8 mouse cellular contexts compared by ENCODE assay signal in genomic region chr5:72913648-72914557, GRCm38 (mm10). TPM values are rescaled to one million over a fixed set of nuclear protein-coding genes. Genes with fewer than 3 reads are reported as not detected.
A peak's percentile ranks its signal among the peaks of the same experiment; 100 is the strongest.
DNase-seq lines count a peak whose midpoint lies in the region; ATAC-seq and TF ChIP-seq lines count a peak whose summit lies in the region.

Gene Slain2 (plus strand): TSS chr5:72914304.

- peak in 2 of 3 experiments; percentile 37 to 48; a peak in 4 of 6 replicates for TF ChIP-seq CTCF in MEL (IDR thresholded peaks at IDR 0.05 in 2 of 3, conservative IDR thresholded peaks at IDR 0.05 in 1 of 3; ENCODE audit: control insufficient read depth in 1 of 3, insufficient read depth in 1 of 3, low read depth in 2 of 3, low read length in 3 of 3, poor library complexity in 1 of 3, severe bottlenecking in 1 of 3)
- peak; percentile 42; the same call in 1 of the 2 replicates for TF ChIP-seq CTCF in cerebellum, adult 2 months (IDR thresholded peaks at IDR 0.05; ENCODE audit: borderline replicate concordance, insufficient read depth, low read depth, low read length)
- peak; percentile 81 for TF ChIP-seq CTCF in lung, postnatal 0 days (IDR thresholded peaks at IDR 0.05)

- ATAC-seq in hematopoietic stem cell, adult 5-6 weeks (replicated peaks in 1 of 2; ENCODE audit: insufficient read depth in 1 of 2, low FRiP score in 2 of 2, low TSS enrichment in 1 of 2, low read depth in 1 of 2, poor library complexity in 2 of 2, severe bottlenecking in 2 of 2), result peak; percentile 79 to 85
- peak; percentile 93 for ATAC-seq in lung, postnatal 0 days

- 1% methylated on average over 83 of the region's 83 CpGs for WGBS in cerebellum, adult 2 months
- under 1% methylated on average over 77 of the region's 83 CpGs for WGBS in lung, postnatal 0 days

- H3K9ac ChIP-seq in MEL (ENCODE audit: control insufficient read depth, low read depth, low read length, poor library complexity, severe bottlenecking), result peak within 1 kb of the TSS; percentile 97
- peak within 1 kb of the TSS; percentile 97 for H3K9ac ChIP-seq in lung, postnatal 0 days (replicated peaks; ENCODE audit: low read depth)

- DNase-seq in MEL (ENCODE audit: low read depth, low spot score), result peak; percentile 96
- DNase-seq in cerebellum, adult 2 months, result peak; percentile 97 to 98
- DNase-seq in forelimb bud, embryonic 11.5 days (ENCODE audit: low read depth, low spot score), result peak; percentile 96
- peak; percentile 95 for DNase-seq in layer of hippocampus, adult 9-11 months
- peak; percentile 98 for DNase-seq in lung, postnatal 0 days (ENCODE audit: low spot score)
- DNase-seq in ovary, postnatal 14 days (ENCODE audit: low spot score), result peak; percentile 99
- DNase-seq in thymus, postnatal 14 days, result peak; percentile 100

- peaks cover 7 to 33% of the 10 kb centered on the region in 2 experiments for H3K4me1 ChIP-seq in MEL (ENCODE audit: control insufficient read depth in 1 of 2, insufficient read depth in 2 of 2, low read length in 2 of 2)
- H3K4me1 ChIP-seq in cerebellum, adult 2 months (ENCODE audit: control insufficient read depth, insufficient read depth, low read length), result peaks cover 6% of the 10 kb centered on the region; the same call in 1 of the 2 replicates
- H3K4me1 ChIP-seq in lung, postnatal 0 days (ENCODE audit: insufficient read depth, low read depth, low read length), result peaks cover 14% of the 10 kb centered on the region; the same call in 1 of the 2 replicates

- H3K4me3 ChIP-seq in MEL (ENCODE audit: control insufficient read depth in 1 of 2, insufficient read depth in 1 of 2, low read depth in 2 of 2, low read length in 2 of 2), result peak within 1 kb of the TSS; percentile 87 to 92
- peak within 1 kb of the TSS; percentile 64 for H3K4me3 ChIP-seq in cerebellum, adult 2 months (replicated peaks; ENCODE audit: insufficient read depth, low read depth, low read length)
- H3K4me3 ChIP-seq in lung, postnatal 0 days (ENCODE audit: low read depth, low read length), result peak within 1 kb of the TSS; percentile 99

- H3K4me2 ChIP-seq in lung, postnatal 0 days (replicated peaks; ENCODE audit: low read depth, low read length), result peak within 1 kb of the TSS; percentile 89

- TF ChIP-seq EP300 in MEL (IDR thresholded peaks at IDR 0.05; ENCODE audit: low read depth in 1 of 2, low read length in 2 of 2), result no peak; a peak in 1 of 4 replicates
- no peak for TF ChIP-seq EP300 in lung, postnatal 0 days (IDR thresholded peaks at IDR 0.05)

- TF ChIP-seq RAD21 in MEL (IDR thresholded peaks at IDR 0.05; ENCODE audit: low read depth, low read length), result no peak

- peaks cover 32% of the 10 kb centered on the region for H3K79me2 ChIP-seq in MEL (ENCODE audit: control insufficient read depth, insufficient read depth, low read length, poor library complexity)

- TF ChIP-seq POLR2A in MEL (IDR thresholded peaks at IDR 0.05; ENCODE audit: control insufficient read depth in 1 of 2, insufficient read depth in 1 of 2, low read depth in 1 of 2, low read length in 2 of 2, poor library complexity in 1 of 2), result peak; percentile 82 to 88; a peak in 3 of 4 replicates
- peak; percentile 49; the same call in 1 of the 2 replicates for TF ChIP-seq POLR2A in cerebellum, adult 2 months (IDR thresholded peaks at IDR 0.05; ENCODE audit: borderline replicate concordance, insufficient read depth, low read length)

- H3K36me3 ChIP-seq in MEL (ENCODE audit: control insufficient read depth in 1 of 2, insufficient read depth in 2 of 2, low read length in 2 of 2), result peaks cover 0 to 46% of the 10 kb centered on the region in 2 experiments; a peak in 2 of 4 replicates
- H3K36me3 ChIP-seq in lung, postnatal 0 days (ENCODE audit: insufficient read depth, low read length), result no peaks in the 10 kb centered on the region

- H3K27ac ChIP-seq in MEL (ENCODE audit: control insufficient read depth, low read depth, low read length), result peak within 1 kb of the TSS; percentile 76
- peak within 1 kb of the TSS; percentile 48 for H3K27ac ChIP-seq in cerebellum, adult 2 months (ENCODE audit: insufficient read depth, low read length)
- peak within 1 kb of the TSS; percentile 99 for H3K27ac ChIP-seq in lung, postnatal 0 days (ENCODE audit: low read length)

- H3K27me3 ChIP-seq in MEL (ENCODE audit: control insufficient read depth in 1 of 2, insufficient read depth in 2 of 2, low read length in 2 of 2), result no peaks in the 10 kb centered on the region
- H3K27me3 ChIP-seq in cerebellum, adult 2 months (ENCODE audit: control insufficient read depth, insufficient read depth, low read length), result no peaks in the 10 kb centered on the region
- H3K27me3 ChIP-seq in lung, postnatal 0 days (replicated peaks; ENCODE audit: insufficient read depth, low read length), result no peaks in the 10 kb centered on the region

- H3K9me3 ChIP-seq in MEL (replicated peaks; ENCODE audit: insufficient read depth, low read length), result no peaks in the 10 kb centered on the region
- no peaks in the 10 kb centered on the region for H3K9me3 ChIP-seq in lung, postnatal 0 days (ENCODE audit: low read length)

TF ChIP-seq in MEL, 35 proteins besides CTCF, POLR2A, EP300 and RAD21:
- TF ChIP-seq E2F4 (IDR thresholded peaks at IDR 0.05; ENCODE audit: borderline replicate concordance, low read depth, low read length) (no peak), ZC3H11A (IDR thresholded peaks at IDR 0.05; ENCODE audit: low read depth, low read length) (no peak), POLR2AphosphoS2 (IDR thresholded peaks at IDR 0.05; ENCODE audit: low read length) (peak; percentile 76; the same call in 1 of the 2 replicates), SMC3 (IDR thresholded peaks at IDR 0.05; ENCODE audit: low read depth, low read length) (0 out of 2 replicates have a peak, but pooled peaks have one; percentile 4), NELFE (IDR thresholded peaks at IDR 0.05; ENCODE audit: low read depth, low read length) (peak; percentile 69), CHD2 (IDR thresholded peaks at IDR 0.05; ENCODE audit: low read length) (no peak), GATA1 (IDR thresholded peaks at IDR 0.05; ENCODE audit: low read depth, low read length) (no peak), ZNF384 (IDR thresholded peaks at IDR 0.05; ENCODE audit: low read depth, low read length) (no peak), SIN3A (IDR thresholded peaks at IDR 0.05; ENCODE audit: low read length) (peak; percentile 82), UBTF (IDR thresholded peaks at IDR 0.05; ENCODE audit: borderline replicate concordance, insufficient read depth, low read depth, low read length) (no peak), MYB (IDR thresholded peaks at IDR 0.05; ENCODE audit: low read depth, low read length) (0 out of 2 replicates have a peak, but pooled peaks have one; percentile 16), RCOR1 (IDR thresholded peaks at IDR 0.05; ENCODE audit: low read depth, low read length) (0 out of 2 replicates have a peak, but pooled peaks have one; percentile 15), TAL1 (IDR thresholded peaks at IDR 0.05; ENCODE audit: low read length) (no peak), MXI1 (IDR thresholded peaks at IDR 0.05; ENCODE audit: low read depth, low read length) (peak; percentile 98), MAZ (IDR thresholded peaks at IDR 0.05; ENCODE audit: low read depth, low read length) (peak; percentile 55), USF1 (IDR thresholded peaks at IDR 0.05; ENCODE audit: low read depth, low read length) (peak; percentile 61; the same call in 1 of the 2 replicates), MEF2A (IDR thresholded peaks at IDR 0.05; ENCODE audit: extremely low read depth, insufficient replicate concordance, low read depth, low read length, poor library complexity, severe bottlenecking) (no peak), JUND (IDR thresholded peaks at IDR 0.05; ENCODE audit: low read depth, low read length) (no peak), BHLHE40 (IDR thresholded peaks at IDR 0.05; ENCODE audit: borderline replicate concordance, low read depth, low read length) (no peak), HCFC1 (IDR thresholded peaks at IDR 0.05; ENCODE audit: low read depth, low read length) (peak; percentile 68; the same call in 1 of the 2 replicates), ELF1 (IDR thresholded peaks at IDR 0.05; ENCODE audit: low read depth, low read length) (peak; percentile 34), MAX (IDR thresholded peaks at IDR 0.05; ENCODE audit: low read length) (peak; percentile 81), TCF12 (IDR thresholded peaks at IDR 0.05; ENCODE audit: low read depth, low read length) (peak; percentile 45; the same call in 1 of the 2 replicates), USF2 (IDR thresholded peaks at IDR 0.05; ENCODE audit: borderline replicate concordance in 1 of 2, insufficient read depth in 1 of 2, low read depth in 1 of 2, low read length in 2 of 2) (no peak), CHD1 (IDR thresholded peaks at IDR 0.05; ENCODE audit: low read depth, low read length) (peak; percentile 34; the same call in 1 of the 2 replicates), ZKSCAN1 (IDR thresholded peaks at IDR 0.05; ENCODE audit: low read depth, low read length) (no peak), MYC (IDR thresholded peaks at IDR 0.05; ENCODE audit: low read depth, low read length) (no peak; the same call in 1 of the 2 replicates), POLR2AphosphoS5 (IDR thresholded peaks at IDR 0.05; ENCODE audit: borderline replicate concordance, low read depth, low read length) (no peak), TBP (IDR thresholded peaks at IDR 0.05; ENCODE audit: low read depth, low read length) (no peak; the same call in 1 of the 2 replicates), NRF1 (IDR thresholded peaks at IDR 0.05; ENCODE audit: insufficient read depth, low read depth, low read length, poor library complexity, severe bottlenecking) (peak; percentile 57), MAFK (IDR thresholded peaks at IDR 0.05; ENCODE audit: borderline replicate concordance, low read depth, low read length) (no peak), KAT2A (conservative IDR thresholded peaks at IDR 0.05; ENCODE audit: low read depth, low read length) (no peak), ETS1 (IDR thresholded peaks at IDR 0.05; ENCODE audit: low read depth, low read length) (peak; percentile 48), GABPA (IDR thresholded peaks at IDR 0.05; ENCODE audit: low read depth, low read length) (no peak), ZMIZ1 (IDR thresholded peaks at IDR 0.05; ENCODE audit: low read depth, low read length) (peak; percentile 61; the same call in 1 of the 2 replicates)

RNA-seq across cellular contexts. Expression of gene Slain2, which starts in this region (rescaled TPM):
- 18.8 and 18.9 TPM in 2 replicates for total RNA-seq in MEL (2012; rRNA removed)
- polyA plus RNA-seq in MEL (2012; ENCODE audit: insufficient read depth in 1 of 2, insufficient read length in 2 of 2, low read depth in 1 of 2, low replicate concordance in 2 of 2, missing spikeins in 1 of 2), result 10 to 100 TPM; 29.9 to 42.9 TPM
- 15.4 and 16.2 TPM in 2 replicates for polyA plus RNA-seq in cerebellum, adult 2 months (2012; rRNA removed)
- total RNA-seq in hematopoietic stem cell, adult 5-6 weeks (2017), result 40.2 and 51.7 TPM in 2 replicates
- 13.4 and 14.1 TPM in 2 replicates for polyA plus RNA-seq in lung, postnatal 0 days (2015; fragmentation: Nextera tagmentation; extraction: Ambion mirVana)

Comparison
In these comparisons a context has a peak if more than half of its experiments do, and no peak if none do; other contexts are left out.
1. Peak in every context shown above with its lines: DNase-seq, ATAC-seq, H3K4me3 ChIP-seq and H3K27ac ChIP-seq.
2. H3K27ac ChIP-seq: peak in every context shown above with its lines; median percentile 99 in lung, postnatal 0 days; 76 in MEL; 48 in cerebellum, adult 2 months.